Mouse (Mus musculus): ENCODE data around the gene Gm21454.
"Not testable (repeated sequence)": the region's sequence is repeated elsewhere in the genome, so short reads cannot be mapped to it uniquely, and the experiment has no call there.

Gm21454 gene

GRCm38 (mm10) chrY:13252091-13252490 lies at the start of gene Gm21454, which contains the start of gene Gm21440:
Gene Gm21454, plus strand, starts transcription at chrY:13252442.
Gene Gm21440, plus strand, starts transcription at chrY:13252391.
- DNase-seq (ENCODE audit: low spot score in 2 of 2) = not testable (repeated sequence)

DNA sequence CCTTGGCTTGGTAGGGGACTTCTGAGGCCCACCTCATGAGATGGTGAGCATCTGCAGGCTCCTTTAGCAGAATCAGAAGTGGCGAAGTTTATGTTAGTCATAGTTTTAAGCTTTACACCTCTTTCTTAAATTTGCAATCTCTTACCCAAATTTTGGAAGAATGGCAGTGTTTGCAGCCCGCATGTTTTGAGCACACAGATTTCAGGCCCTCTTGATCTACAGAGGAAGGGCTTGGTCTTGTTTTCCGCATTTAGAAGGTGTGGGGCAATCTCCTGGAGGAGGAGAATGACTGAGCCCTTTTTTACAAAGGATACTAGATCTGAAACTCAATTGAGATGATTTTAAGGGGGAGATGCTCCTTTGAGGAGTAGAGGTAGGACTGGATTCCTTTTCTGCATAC lies 28.4 kb upstream of the Gm21454 start, which contains the start of gene Gm21828:
Gene Gm21828, minus strand, starts transcription at position 101 of the 400 bp plus-strand sequence.
- not testable (repeated sequence) for DNase-seq (ENCODE audit: low spot score in 2 of 2)

- DNase-seq (ENCODE audit: low spot score in 2 of 2) = not testable (repeated sequence)
Measured at GRCm38 (mm10) chrY:13348963-13349362, 96.7 kb downstream of the Gm21454 start, which contains the start of gene Gm21725. Gene Gm21725, minus strand, starts transcription at chrY:13349063.

Data from right cerebral cortex, adult 2 months (tissue).